In genomic region chr6:125313546-125314230, GRCm38 (mm10) we compare ENCODE assay signal across 8 mouse cellular contexts. TPM values are rescaled to one million over a fixed set of nuclear protein-coding genes. Genes with fewer than 3 reads are reported as not detected.
DNase-seq lines count a peak whose midpoint lies in the region; ATAC-seq and TF ChIP-seq lines count a peak whose summit lies in the region.

Gene Ltbr (minus strand): TSS chr6:125313885.

- H3K27ac ChIP-seq in ES-Bruce4 (ENCODE audit: insufficient read depth, low read length): no peak within 1 kb of the TSS
- 0 out of 2 replicates have a peak within 1 kb of the TSS, but pooled peaks have one; percentile 8 for H3K27ac ChIP-seq in forebrain, embryonic 12.5 days
- H3K27ac ChIP-seq in heart, postnatal 0 days (ENCODE audit: low read depth): peak within 1 kb of the TSS; percentile 77
- H3K27ac ChIP-seq in lung, postnatal 0 days (ENCODE audit: low read length): peak within 1 kb of the TSS; percentile 94

- peak within 1 kb of the TSS; percentile 27 for H3K4me3 ChIP-seq in ES-Bruce4 (ENCODE audit: low read depth, low read length)
- peak within 1 kb of the TSS; percentile 39 for H3K4me3 ChIP-seq in forebrain, embryonic 12.5 days (replicated peaks)
- H3K4me3 ChIP-seq in heart, postnatal 0 days (ENCODE audit: low read depth, low read length): peak within 1 kb of the TSS; percentile 63
- H3K4me3 ChIP-seq in lung, postnatal 0 days (ENCODE audit: low read depth, low read length): peak within 1 kb of the TSS; percentile 71

- no peaks in the 10 kb centered on the region for H3K36me3 ChIP-seq in ES-Bruce4 (ENCODE audit: control insufficient read depth, insufficient read depth, low read length, poor library complexity, severe bottlenecking)
- no peaks in the 10 kb centered on the region for H3K36me3 ChIP-seq in forebrain, embryonic 12.5 days (replicated peaks)
- peaks cover 29% of the 10 kb centered on the region for H3K36me3 ChIP-seq in heart, postnatal 0 days (replicated peaks; ENCODE audit: control insufficient read depth, insufficient read depth, low read length)
- peaks cover 6% of the 10 kb centered on the region; the same call in 1 of the 2 replicates for H3K36me3 ChIP-seq in lung, postnatal 0 days (ENCODE audit: insufficient read depth, low read length)

- peak; percentile 68 for DNase-seq in brain, embryonic 14.5 days (ENCODE audit: low read depth)
- peak; percentile 91 for DNase-seq in heart, postnatal 0 days (ENCODE audit: low spot score)
- DNase-seq in kidney, postnatal 36 days: peak; percentile 95 to 97
- DNase-seq in lung, postnatal 0 days (ENCODE audit: low spot score): peak; percentile 97
- peak; percentile 79 for DNase-seq in ovary, adult 18-20 months (ENCODE audit: low spot score)
- DNase-seq in thymus, postnatal 14 days: peak; percentile 41

- no peaks in the 10 kb centered on the region for H3K9me3 ChIP-seq in ES-Bruce4 (replicated peaks; ENCODE audit: control insufficient read depth, insufficient read depth, low read length, poor library complexity, severe bottlenecking)
- no peaks in the 10 kb centered on the region for H3K9me3 ChIP-seq in forebrain, embryonic 12.5 days
- no peaks in the 10 kb centered on the region for H3K9me3 ChIP-seq in heart, postnatal 0 days (replicated peaks; ENCODE audit: control insufficient read depth, low read length)
- no peaks in the 10 kb centered on the region for H3K9me3 ChIP-seq in lung, postnatal 0 days (ENCODE audit: low read length)

- TF ChIP-seq EP300 in ES-Bruce4 (IDR thresholded peaks at IDR 0.05; ENCODE audit: insufficient read depth, low read depth, low read length): no peak
- peak; percentile 70 for TF ChIP-seq EP300 in heart, postnatal 0 days (IDR thresholded peaks at IDR 0.05; ENCODE audit: low read depth)
- TF ChIP-seq EP300 in lung, postnatal 0 days (IDR thresholded peaks at IDR 0.05): peak; percentile 32; the same call in 1 of the 2 replicates

- TF ChIP-seq CTCF in ES-Bruce4 (IDR thresholded peaks at IDR 0.05; ENCODE audit: low read depth, low read length): no peak
- TF ChIP-seq CTCF in brain, embryonic 14.5 days (IDR thresholded peaks at IDR 0.05; ENCODE audit: borderline replicate concordance, extremely low read depth, insufficient read depth, insufficient read length): no peak
- TF ChIP-seq CTCF in heart, postnatal 0 days (IDR thresholded peaks at IDR 0.05; ENCODE audit: low read depth): no peak
- TF ChIP-seq CTCF in lung, postnatal 0 days (IDR thresholded peaks at IDR 0.05): peak; percentile 24

- peaks cover 5% of the 10 kb centered on the region for H3K4me1 ChIP-seq in ES-Bruce4 (ENCODE audit: control insufficient read depth, insufficient read depth, low read length)
- H3K4me1 ChIP-seq in forebrain, embryonic 12.5 days: peaks cover 34% of the 10 kb centered on the region
- peaks cover 21% of the 10 kb centered on the region for H3K4me1 ChIP-seq in heart, postnatal 0 days (ENCODE audit: control insufficient read depth, insufficient read depth)
- H3K4me1 ChIP-seq in lung, postnatal 0 days (ENCODE audit: insufficient read depth, low read depth, low read length): peaks cover 17% of the 10 kb centered on the region

- peak within 1 kb of the TSS; percentile 69 for H3K4me2 ChIP-seq in forebrain, embryonic 12.5 days
- H3K4me2 ChIP-seq in heart, postnatal 0 days (ENCODE audit: low read depth, low read length): peak within 1 kb of the TSS; percentile 84
- peak within 1 kb of the TSS; percentile 90 for H3K4me2 ChIP-seq in lung, postnatal 0 days (replicated peaks; ENCODE audit: low read depth, low read length)

- peak within 1 kb of the TSS; percentile 45 for H3K9ac ChIP-seq in ES-Bruce4 (ENCODE audit: low read depth, poor library complexity, severe bottlenecking)
- peak within 1 kb of the TSS; percentile 63 for H3K9ac ChIP-seq in forebrain, embryonic 12.5 days
- peak within 1 kb of the TSS; percentile 85 for H3K9ac ChIP-seq in heart, postnatal 0 days (replicated peaks; ENCODE audit: low read depth, low read length)
- H3K9ac ChIP-seq in lung, postnatal 0 days (replicated peaks; ENCODE audit: low read depth): peak within 1 kb of the TSS; percentile 94

- peak; percentile 61 for ATAC-seq in forebrain, embryonic 12.5 days (ENCODE audit: low FRiP score)
- peak; percentile 95 for ATAC-seq in heart, postnatal 0 days (ENCODE audit: insufficient read depth, low read depth)
- ATAC-seq in lung, postnatal 0 days: peak; percentile 97

- no peaks in the 10 kb centered on the region for H3K27me3 ChIP-seq in ES-Bruce4 (ENCODE audit: control insufficient read depth, insufficient read depth, low read length, poor library complexity, severe bottlenecking)
- peaks cover 23% of the 10 kb centered on the region for H3K27me3 ChIP-seq in forebrain, embryonic 12.5 days
- H3K27me3 ChIP-seq in heart, postnatal 0 days (ENCODE audit: control insufficient read depth, insufficient read depth, low read length): no peaks in the 10 kb centered on the region
- no peaks in the 10 kb centered on the region for H3K27me3 ChIP-seq in lung, postnatal 0 days (replicated peaks; ENCODE audit: insufficient read depth, low read length)

- WGBS in forebrain, embryonic 12.5 days: 4% methylated on average over 41 of the region's 46 CpGs
- 2% methylated on average over 41 of the region's 46 CpGs for WGBS in heart, postnatal 0 days
- 1% methylated on average over 33 of the region's 46 CpGs for WGBS in lung, postnatal 0 days

- TF ChIP-seq POLR2A in ES-Bruce4 (IDR thresholded peaks at IDR 0.05; ENCODE audit: insufficient read depth, low read length): no peak
- 0 out of 2 replicates have a peak, but pooled peaks have one; percentile 5 for TF ChIP-seq POLR2A in brain, embryonic 14.5 days (IDR thresholded peaks at IDR 0.05; ENCODE audit: borderline replicate concordance, extremely low read depth, insufficient read depth, insufficient read length, poor library complexity, severe bottlenecking)

RNA-seq across cellular contexts. Expression of gene Ltbr, which starts in this region (rescaled TPM):
- 8.0 and 9.5 TPM in 2 replicates for polyA plus RNA-seq in ES-Bruce4 (2011; ENCODE audit: insufficient read depth, insufficient read length, low read depth, missing spikeins)
- polyA plus RNA-seq in brain, embryonic 14.5 days (2012; rRNA removed): 14.2 and 20.7 TPM in 2 replicates
- 12.7 and 14.0 TPM in 2 replicates for polyA plus RNA-seq in forebrain, embryonic 12.5 days (2016; fragmentation: Nextera tagmentation; extraction: Ambion mirVana)
- 76.7 and 93.9 TPM in 2 replicates for total RNA-seq in heart, postnatal 0 days (2014; rRNA removed; ENCODE audit: low replicate concordance)
- 37.7 and 38.3 TPM in 2 replicates for polyA plus RNA-seq in heart, postnatal 0 days (2015; fragmentation: Nextera tagmentation; extraction: Ambion mirVana)
- polyA plus RNA-seq in lung, postnatal 0 days (2015; fragmentation: Nextera tagmentation; extraction: Ambion mirVana): 96.7 and 100 TPM in 2 replicates

Comparison
In these comparisons a context has a peak if more than half of its experiments do, and no peak if none do; other contexts are left out.
1. DNase-seq: peak in every context shown above with its lines; median percentile 97 in lung, postnatal 0 days; 96 in kidney, postnatal 36 days; 91 in heart, postnatal 0 days; 79 in ovary, adult 18-20 months; 68 in brain, embryonic 14.5 days; 41 in thymus, postnatal 14 days.